ENCODE assay signal across 17 mouse cellular contexts in genomic region chr19:45655870-45656269, GRCm38 (mm10). TPM values are rescaled to one million over a fixed set of nuclear protein-coding genes. Genes with fewer than 3 reads are reported as not detected.
DNase-seq lines count a peak whose midpoint lies in the region; ATAC-seq and TF ChIP-seq lines count a peak whose summit lies in the region.
"Had no signal": no experiment of that assay in that cellular context is flagged by ENCODE, and none has a peak within 500 bp of the region (broad histone marks: within the 10 kb centered on the region; RNA-seq: fewer than 3 reads in every experiment).

No protein-coding gene starts in this region.

- intact Hi-C loops in gastrocnemius, adult 2 months (cut with DNase I), result no loop called here

- 0 out of 2 replicates have a peak overlapping the region, but pooled peaks have one; percentile 11 for H3K9ac ChIP-seq in hindbrain, embryonic 11.5 days (ENCODE audit: low read depth, low read length)
- H3K9ac ChIP-seq in hindbrain, embryonic 12.5 days, result no peak overlapping the region
- H3K9ac ChIP-seq in neural tube, embryonic 13.5 days, result 0 out of 2 replicates have a peak overlapping the region, but pooled peaks have one; percentile 34
- no peak overlapping the region for H3K9ac ChIP-seq in limb, embryonic 13.5 days

- H3K4me2 ChIP-seq in hindbrain, embryonic 11.5 days (replicated peaks; ENCODE audit: low read depth, low read length), result no peak overlapping the region
- H3K4me2 ChIP-seq in hindbrain, embryonic 12.5 days (replicated peaks), result no peak overlapping the region
- H3K4me2 ChIP-seq in neural tube, embryonic 13.5 days, result peak overlapping the region; percentile 27
- 0 out of 2 replicates have a peak overlapping the region, but pooled peaks have one; percentile 11 for H3K4me2 ChIP-seq in limb, embryonic 13.5 days (replicated peaks)

- ATAC-seq in hindbrain, embryonic 11.5 days (ENCODE audit: low FRiP score), result no peak
- no peak for ATAC-seq in hindbrain, embryonic 12.5 days (ENCODE audit: low FRiP score)
- no peak for ATAC-seq in neural tube, embryonic 13.5 days (ENCODE audit: low read depth)
- no peak for ATAC-seq in limb, embryonic 13.5 days (ENCODE audit: low FRiP score, low read depth)
- no peak for ATAC-seq in activated CD4-positive, CD25-positive, alpha-beta regulatory T cell, adult 4 months
- ATAC-seq: forebrain, embryonic 14.5 days had no signal

- 63% methylated on average over 8 of the region's 8 CpGs for whole genome bisulfite sequencing in hindbrain, embryonic 11.5 days
- WGBS in hindbrain, embryonic 12.5 days, result 51% methylated on average over 8 of the region's 8 CpGs
- 55% methylated on average over 8 of the region's 8 CpGs for WGBS in neural tube, embryonic 13.5 days
- 59% methylated on average over 8 of the region's 8 CpGs for WGBS in limb, embryonic 13.5 days

- 0 out of 2 replicates have a peak, but pooled peaks cover 2% of the 10 kb centered on the region for H3K27me3 ChIP-seq in hindbrain, embryonic 11.5 days (ENCODE audit: control insufficient read depth, insufficient read depth, low read length)
- peaks cover 3% of the 10 kb centered on the region; the same call in 1 of the 2 replicates for H3K27me3 ChIP-seq in hindbrain, embryonic 12.5 days
- no peaks in the 10 kb centered on the region for H3K27me3 ChIP-seq in neural tube, embryonic 13.5 days
- no peaks in the 10 kb centered on the region for H3K27me3 ChIP-seq in limb, embryonic 13.5 days

- H3K4me3 ChIP-seq in hindbrain, embryonic 11.5 days (ENCODE audit: low read depth, low read length), result no peak overlapping the region
- no peak overlapping the region for H3K4me3 ChIP-seq in hindbrain, embryonic 12.5 days
- no peak overlapping the region for H3K4me3 ChIP-seq in neural tube, embryonic 13.5 days
- H3K4me3 ChIP-seq in limb, embryonic 13.5 days, result no peak overlapping the region
- H3K4me3 ChIP-seq in gastrocnemius, adult 2 months, result no peak overlapping the region
- H3K4me3 ChIP-seq: heart, adult 2 months; myocyte had no signal

- DNase-seq in hindbrain, embryonic 11.5 days (ENCODE audit: low spot score), result no peak
- DNase-seq in neural tube, embryonic 10.5 days (ENCODE audit: extremely low spot score, low spot score), result no peak
- no peak for DNase-seq in gastrocnemius, adult 2 months
- DNase-seq: cerebellum, postnatal 10 days; embryo, embryonic 11 days; heart, adult 2 months; heart, postnatal 4 days; kidney, adult 18-20 months; kidney, postnatal 25 days; right cerebral cortex, postnatal 14 days had no signal

- no peaks in the 10 kb centered on the region for H3K9me3 ChIP-seq in hindbrain, embryonic 11.5 days (ENCODE audit: control insufficient read depth, low read length)
- no peaks in the 10 kb centered on the region for H3K9me3 ChIP-seq in hindbrain, embryonic 12.5 days (replicated peaks)
- H3K9me3 ChIP-seq in neural tube, embryonic 13.5 days, result no peaks in the 10 kb centered on the region
- no peaks in the 10 kb centered on the region for H3K9me3 ChIP-seq in limb, embryonic 13.5 days

- H3K36me3 ChIP-seq in hindbrain, embryonic 11.5 days (ENCODE audit: control insufficient read depth, insufficient read depth, low read length), result no peaks in the 10 kb centered on the region
- H3K36me3 ChIP-seq in hindbrain, embryonic 12.5 days, result no peaks in the 10 kb centered on the region
- H3K36me3 ChIP-seq in neural tube, embryonic 13.5 days, result no peaks in the 10 kb centered on the region
- H3K36me3 ChIP-seq in limb, embryonic 13.5 days, result no peaks in the 10 kb centered on the region

- no peak for TF ChIP-seq CTCF in gastrocnemius, adult 2 months (IDR thresholded peaks at IDR 0.05)

- H3K4me1 ChIP-seq in hindbrain, embryonic 11.5 days (replicated peaks; ENCODE audit: control insufficient read depth, insufficient read depth, low read length), result 0 out of 2 replicates have a peak, but pooled peaks cover 2% of the 10 kb centered on the region
- peaks cover 34% of the 10 kb centered on the region for H3K4me1 ChIP-seq in hindbrain, embryonic 12.5 days
- H3K4me1 ChIP-seq in neural tube, embryonic 13.5 days (replicated peaks), result peaks cover 54% of the 10 kb centered on the region
- peaks cover 77% of the 10 kb centered on the region for H3K4me1 ChIP-seq in limb, embryonic 13.5 days

- no peak overlapping the region for H3K27ac ChIP-seq in hindbrain, embryonic 11.5 days (ENCODE audit: low read depth, low read length)
- no peak overlapping the region for H3K27ac ChIP-seq in hindbrain, embryonic 12.5 days
- no peak overlapping the region for H3K27ac ChIP-seq in neural tube, embryonic 13.5 days (replicated peaks)
- H3K27ac ChIP-seq in limb, embryonic 13.5 days, result no peak overlapping the region
- H3K27ac ChIP-seq in gastrocnemius, adult 2 months, result no peak overlapping the region
- H3K27ac ChIP-seq: heart, adult 2 months; macrophage had no signal

RNA-seq across cellular contexts. Expression of gene Fbxw4, which starts 4.2 kb away (rescaled TPM):
- 2.0 and 3.5 TPM in 2 replicates for polyA plus RNA-seq in hindbrain, embryonic 11.5 days (2014; fragmentation: Nextera tagmentation; extraction: Ambion mirVana)
- 3.3 and 5.0 TPM in 2 replicates for polyA plus RNA-seq in hindbrain, embryonic 12.5 days (2016; fragmentation: Nextera tagmentation; extraction: Ambion mirVana)
- polyA plus RNA-seq in neural tube, embryonic 13.5 days (2015; fragmentation: Nextera tagmentation; extraction: Ambion mirVana), result 6.4 and 6.9 TPM in 2 replicates
- 4.5 and 5.6 TPM in 2 replicates for polyA plus RNA-seq in limb, embryonic 13.5 days (2015; fragmentation: Nextera tagmentation; extraction: Ambion mirVana)
- total RNA-seq in gastrocnemius, adult 2 months (2021), result 10 to 100 TPM; 29.0 to 30.8 TPM
- 10 to 100 TPM; 10.1 to 16.2 TPM for polyA plus RNA-seq in activated CD4-positive, CD25-positive, alpha-beta regulatory T cell, adult 4 months (2017; shearing (Covaris generic))

Comparison
In these comparisons a context has a peak if more than half of its experiments do, and no peak if none do; other contexts are left out.
1. H3K9ac ChIP-seq: peak in hindbrain, embryonic 11.5 days (single experiment) and neural tube, embryonic 13.5 days (single experiment); none in hindbrain, embryonic 12.5 days (single experiment) and limb, embryonic 13.5 days (single experiment).
2. H3K4me2 ChIP-seq: peak in neural tube, embryonic 13.5 days (single experiment) and limb, embryonic 13.5 days (single experiment); none in hindbrain, embryonic 11.5 days (single experiment) and hindbrain, embryonic 12.5 days (single experiment).